Mouse (Mus musculus): ENCODE results near the gene Clybl. TPM values are rescaled to one million over a fixed set of nuclear protein-coding genes. Genes with fewer than 3 reads are reported as not detected.
A peak's percentile ranks its signal among the peaks of the same experiment; 100 is the strongest.

The Clybl gene
- 30.9 TPM for polyA plus RNA-seq (2012; fragmentation: generic; extraction: Trizol)

GRCm38 (mm10) chr14:122181078-122181814 lies at the start of gene Clybl:
Clybl (plus strand) TSS chr14:122181704.
- H3K4me3 ChIP-seq, result peak within 1 kb of the TSS; percentile 53
- no peaks in the 10 kb centered on the region for H3K27me3 ChIP-seq (ENCODE audit: control insufficient read depth, insufficient read depth, insufficient read length)
- peak within 1 kb of the TSS; percentile 19 for H3ac ChIP-seq (ENCODE audit: control insufficient read depth, insufficient read length)
- H3K4me2 ChIP-seq (ENCODE audit: low read depth), result peak within 1 kb of the TSS; percentile 100
- H3K36me3 ChIP-seq (ENCODE audit: control insufficient read depth, insufficient read depth), result no peaks in the 10 kb centered on the region
- H3K79me2 ChIP-seq (ENCODE audit: control insufficient read depth, insufficient read depth), result no peaks in the 10 kb centered on the region
- TF ChIP-seq SRF (IDR thresholded peaks at IDR 0.05; ENCODE audit: control insufficient read depth, insufficient read length, low read depth) (peak; percentile 41), POLR2A (IDR thresholded peaks at IDR 0.05; ENCODE audit: insufficient read length, low read depth) (peak; percentile 99), MYOG (IDR thresholded peaks at IDR 0.05; ENCODE audit: control insufficient read depth in 1 of 3, insufficient read depth in 1 of 3, insufficient read length in 2 of 3, low read depth in 2 of 3) (no peak), E2F4 (IDR thresholded peaks at IDR 0.05; ENCODE audit: insufficient read depth) (no peak), POLR2AphosphoS2 (IDR thresholded peaks at IDR 0.05; ENCODE audit: insufficient read length, low read depth) (peak; percentile 96), MYOD1 (IDR thresholded peaks at IDR 0.05; ENCODE audit: control insufficient read depth in 1 of 3, insufficient read length in 2 of 3, low read depth in 2 of 3) (peak in 2 of 3 experiments; percentile 2 to 7), REST (IDR thresholded peaks at IDR 0.05; ENCODE audit: insufficient read depth, insufficient read length) (peak; percentile 34)

GRCm38 (mm10) chr14:122136368-122136928 lies 45.1 kb upstream of the Clybl start:
- H3K79me2 ChIP-seq (ENCODE audit: control insufficient read depth, insufficient read depth), result peaks cover 10% of the 10 kb centered on the region
- peaks cover 40% of the 10 kb centered on the region for H3K36me3 ChIP-seq (ENCODE audit: control insufficient read depth, insufficient read depth)
- H3ac ChIP-seq (ENCODE audit: control insufficient read depth, insufficient read length), result no peak overlapping the region
- no peak overlapping the region for H3K4me3 ChIP-seq
- no peak overlapping the region for H3K4me2 ChIP-seq (ENCODE audit: low read depth)
- no peak for TF ChIP-seq MYOG (IDR thresholded peaks at IDR 0.05; ENCODE audit: control insufficient read depth in 1 of 3, insufficient read depth in 1 of 3, insufficient read length in 2 of 3, low read depth in 2 of 3)
- no peak for TF ChIP-seq MAX (IDR thresholded peaks at IDR 0.05; ENCODE audit: low read depth)
- TF ChIP-seq MYOD1 (IDR thresholded peaks at IDR 0.05; ENCODE audit: control insufficient read depth in 1 of 3, insufficient read length in 2 of 3, low read depth in 2 of 3), result no peak
- TF ChIP-seq POLR2AphosphoS2 (IDR thresholded peaks at IDR 0.05; ENCODE audit: insufficient read length, low read depth), result no peak
- no peak for TF ChIP-seq USF1 (IDR thresholded peaks at IDR 0.05; ENCODE audit: low read depth)
- no peaks in the 10 kb centered on the region for H3K27me3 ChIP-seq (ENCODE audit: control insufficient read depth, insufficient read depth, insufficient read length)

- Histone ChIP-seq H3K36me3 (ENCODE audit: control insufficient read depth, insufficient read depth) (peaks cover 40% of the 10 kb centered on the region), H3K27me3 (ENCODE audit: control insufficient read depth, insufficient read depth, insufficient read length) (no peaks in the 10 kb centered on the region), H3K79me2 (ENCODE audit: control insufficient read depth, insufficient read depth) (peaks cover 7% of the 10 kb centered on the region), H3K4me3 (no peak overlapping the region), H3K4me2 (ENCODE audit: low read depth) (no peak overlapping the region), H3ac (ENCODE audit: control insufficient read depth, insufficient read length) (no peak overlapping the region)
- TF ChIP-seq SRF (IDR thresholded peaks at IDR 0.05; ENCODE audit: control insufficient read depth, insufficient read length, low read depth) (no peak), MAX (IDR thresholded peaks at IDR 0.05; ENCODE audit: low read depth) (no peak), USF1 (IDR thresholded peaks at IDR 0.05; ENCODE audit: low read depth) (no peak), MYOG (IDR thresholded peaks at IDR 0.05; ENCODE audit: control insufficient read depth in 1 of 3, insufficient read depth in 1 of 3, insufficient read length in 2 of 3, low read depth in 2 of 3) (no peak), POLR2AphosphoS2 (IDR thresholded peaks at IDR 0.05; ENCODE audit: insufficient read length, low read depth) (no peak), CEBPB (IDR thresholded peaks at IDR 0.05; ENCODE audit: insufficient read depth, poor library complexity, severe bottlenecking) (no peak), TCF12 (IDR thresholded peaks at IDR 0.05; ENCODE audit: insufficient read depth, poor library complexity, severe bottlenecking) (no peak), MYOD1 (IDR thresholded peaks at IDR 0.05; ENCODE audit: control insufficient read depth in 1 of 3, insufficient read length in 2 of 3, low read depth in 2 of 3) (no peak), TCF3 (IDR thresholded peaks at IDR 0.05; ENCODE audit: insufficient read length, low read depth) (no peak), POLR2A (IDR thresholded peaks at IDR 0.05; ENCODE audit: insufficient read length, low read depth) (no peak), E2F4 (IDR thresholded peaks at IDR 0.05; ENCODE audit: insufficient read depth) (no peak), REST (IDR thresholded peaks at IDR 0.05; ENCODE audit: insufficient read depth, insufficient read length) (no peak)
Observed at GRCm38 (mm10) chr14:122137234-122137633, 44.3 kb upstream of the Clybl start.

- H3K36me3 ChIP-seq (ENCODE audit: control insufficient read depth, insufficient read depth), result peaks cover 45% of the 10 kb centered on the region
- H3K79me2 ChIP-seq (ENCODE audit: control insufficient read depth, insufficient read depth), result peaks cover 2% of the 10 kb centered on the region
- no peak for TF ChIP-seq TCF12 (IDR thresholded peaks at IDR 0.05; ENCODE audit: insufficient read depth, poor library complexity, severe bottlenecking)
- no peak for TF ChIP-seq POLR2AphosphoS2 (IDR thresholded peaks at IDR 0.05; ENCODE audit: insufficient read length, low read depth)
- TF ChIP-seq TCF3 (IDR thresholded peaks at IDR 0.05; ENCODE audit: insufficient read length, low read depth), result no peak
- TF ChIP-seq MAX (IDR thresholded peaks at IDR 0.05; ENCODE audit: low read depth), result no peak
- no peak for TF ChIP-seq CEBPB (IDR thresholded peaks at IDR 0.05; ENCODE audit: insufficient read depth, poor library complexity, severe bottlenecking)
- TF ChIP-seq REST (IDR thresholded peaks at IDR 0.05; ENCODE audit: insufficient read depth, insufficient read length), result no peak
- no peak for TF ChIP-seq USF1 (IDR thresholded peaks at IDR 0.05; ENCODE audit: low read depth)
- TF ChIP-seq E2F4 (IDR thresholded peaks at IDR 0.05; ENCODE audit: insufficient read depth), result no peak
- TF ChIP-seq POLR2A (IDR thresholded peaks at IDR 0.05; ENCODE audit: insufficient read length, low read depth), result no peak
- TF ChIP-seq SRF (IDR thresholded peaks at IDR 0.05; ENCODE audit: control insufficient read depth, insufficient read length, low read depth), result no peak
- no peak for TF ChIP-seq MYOD1 (IDR thresholded peaks at IDR 0.05; ENCODE audit: control insufficient read depth in 1 of 3, insufficient read length in 2 of 3, low read depth in 2 of 3)
- no peak for TF ChIP-seq MYOG (IDR thresholded peaks at IDR 0.05; ENCODE audit: control insufficient read depth in 1 of 3, insufficient read depth in 1 of 3, insufficient read length in 2 of 3, low read depth in 2 of 3)
- no peak overlapping the region for H3ac ChIP-seq (ENCODE audit: control insufficient read depth, insufficient read length)
- no peak overlapping the region for H3K4me2 ChIP-seq (ENCODE audit: low read depth)
- H3K27me3 ChIP-seq (ENCODE audit: control insufficient read depth, insufficient read depth, insufficient read length), result no peaks in the 10 kb centered on the region
- no peak overlapping the region for H3K4me3 ChIP-seq
Observed at GRCm38 (mm10) chr14:122140126-122140525, 41.4 kb upstream of the Clybl start.
